Mouse (Mus musculus) left cerebral cortex, postnatal 10 days (tissue): ENCODE data around the gene Tubb3. TPM values are rescaled to one million over a fixed set of nuclear protein-coding genes. Genes with fewer than 3 reads are reported as not detected.

Experiments
- DNase-seq, 2 experiments: peaks; one replicate each; pipeline ENCODE4 v3.0.0; 2021 to 2022; ENCODE audit warnings: low spot score in 2 of 2, mixed read lengths in 1 of 2; ENCODE audit errors: extremely low spot score in 1 of 2
- intact Hi-C: fragments of 180-260 bp; cut with DNase I; formaldehyde crosslinking; loops from one replicate; pipeline ENCODE4 v1.15.1; 2025
- total RNA-seq, 2 experiments: library from RNA; stranded (reverse); gene quantifications; 2 replicates each; pipeline ENCODE4 v1.2.3; 2021

Gene Tubb3
- total RNA-seq, 2 experiments from 2014 or later: 1,287 to 1,390 TPM

DNA sequence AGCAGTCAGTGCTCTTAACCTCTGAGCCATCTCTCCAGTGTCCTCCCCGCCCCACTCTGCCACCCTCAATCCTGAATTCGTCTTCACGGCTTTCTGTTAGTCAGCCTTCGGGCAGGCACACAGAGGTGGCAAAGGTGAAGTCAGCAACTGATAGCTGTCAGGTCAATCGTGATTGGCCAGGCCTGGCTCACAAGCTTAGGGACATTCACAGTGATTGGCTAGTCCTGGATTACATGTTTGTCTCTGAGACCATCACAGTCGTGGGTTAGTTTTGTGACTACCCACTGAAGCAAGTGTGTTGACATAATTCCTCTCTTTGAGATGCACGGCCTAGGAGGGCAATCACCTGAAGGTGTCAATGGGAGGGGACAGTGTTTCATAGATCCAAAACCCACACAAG, 42.1 kb downstream of the Tubb3 start:
- DNase-seq: no peak
- intact Hi-C loops: no loop called here

DNA sequence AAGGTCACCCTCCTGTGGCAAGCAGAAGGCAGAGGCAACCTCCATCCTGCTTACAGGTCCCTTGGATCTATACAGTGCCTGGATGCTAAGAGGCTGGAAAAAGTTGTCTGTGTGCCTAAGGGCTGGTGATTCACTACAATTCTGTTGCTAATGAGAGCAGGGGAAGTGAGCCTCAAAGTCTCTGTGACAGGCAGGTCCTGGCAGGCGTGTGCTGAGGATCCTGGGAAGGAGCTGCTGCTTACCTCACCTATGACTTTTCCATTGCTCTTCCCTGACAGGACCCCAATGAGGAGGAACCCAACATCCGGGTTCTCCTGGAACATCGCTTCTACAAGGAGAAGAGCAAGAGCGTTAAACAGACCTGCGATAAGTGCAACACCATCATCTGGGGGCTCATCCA, 42.7 kb downstream of the Tubb3 start:
- intact Hi-C loops: no loop called here
- no peak for DNase-seq

DNA sequence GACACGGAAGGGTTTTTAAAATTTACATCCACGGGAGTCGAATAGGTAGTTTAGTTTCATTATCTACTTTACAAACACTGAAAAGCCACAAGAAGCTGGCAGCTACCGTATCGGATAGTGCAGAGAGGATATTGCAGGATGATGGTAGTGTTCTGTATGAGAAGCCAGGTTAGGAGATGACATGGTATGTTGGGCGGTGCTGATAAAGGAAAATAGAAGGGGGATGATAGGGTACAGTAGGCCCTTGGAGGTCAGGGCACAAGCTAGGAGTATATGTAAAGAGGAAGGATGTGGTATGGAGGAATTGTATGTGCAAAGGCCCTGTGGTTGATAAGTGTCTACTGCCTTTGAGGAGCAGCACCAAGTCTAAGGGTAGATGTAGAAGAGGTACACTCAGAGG, 43.3 kb downstream of the Tubb3 start:
- DNase-seq: no peak
- intact Hi-C loops: no loop called here

DNA sequence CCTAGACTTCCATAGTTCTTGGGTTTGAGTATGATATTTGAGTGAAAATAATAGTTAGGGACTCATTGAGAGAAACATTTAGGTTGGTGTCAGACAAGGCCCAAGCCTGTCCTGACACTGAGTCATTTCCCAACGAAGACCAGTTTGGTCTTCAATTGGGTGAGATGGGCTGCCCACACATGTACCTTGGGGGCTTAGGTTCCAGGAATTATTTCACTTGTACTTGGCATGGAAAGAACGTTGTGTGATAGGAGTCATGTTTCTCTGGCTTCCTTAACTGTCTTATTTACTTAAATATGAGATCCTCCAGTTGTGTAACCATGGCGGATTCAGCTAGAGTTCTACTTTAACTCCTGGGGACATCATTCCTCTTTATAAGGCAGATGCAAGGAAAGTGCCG, 52.4 kb downstream of the Tubb3 start:
- intact Hi-C loops: no loop called here
- DNase-seq: no peak

DNA sequence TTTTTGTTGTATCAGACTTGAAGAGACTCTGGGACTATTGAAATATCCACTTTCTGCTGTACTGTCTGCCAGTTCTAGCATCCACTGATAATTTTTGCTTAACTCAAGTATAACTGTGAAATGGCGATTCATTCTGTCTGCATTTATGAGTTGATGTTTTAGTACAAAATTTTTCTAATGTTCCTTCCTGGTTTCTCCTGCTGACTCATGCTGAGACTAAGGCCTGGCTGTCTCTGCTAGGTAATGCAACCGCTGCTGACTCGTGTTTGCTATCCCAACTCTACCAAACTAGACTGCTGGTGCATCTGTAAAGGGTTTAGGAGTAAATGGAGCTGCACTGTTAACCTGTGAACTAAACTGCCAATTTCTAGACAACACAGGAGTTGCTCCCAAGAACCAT, 56.3 kb downstream of the Tubb3 start:
- no peak for DNase-seq

More for the DNA sequence above, 56.3 kb downstream of the Tubb3 start:
- intact Hi-C loops: no loop called here

Other genes starting within 250 kb of the Tubb3 start
- gene Dpep1, start 225.2 kb upstream of the Tubb3 start, total RNA-seq: not detected
- gene Chmp1a, start 198.7 kb upstream of the Tubb3 start, total RNA-seq: 100 to 1,000 TPM; 111 to 130 TPM
- gene Spata33, start 198.6 kb upstream of the Tubb3 start, total RNA-seq: 1 to 10 TPM; 6.3 to 7.5 TPM
- 10 to 100 TPM; 69.3 to 69.5 TPM for gene Cdk10, start 186.6 kb upstream of the Tubb3 start, total RNA-seq
- 100 to 1,000 TPM; 111 to 118 TPM for gene Spata2l, start 175.2 kb upstream of the Tubb3 start, total RNA-seq
- 10 to 100 TPM; 21.6 to 25.2 TPM for gene Zfp276, start 157.2 kb upstream of the Tubb3 start, total RNA-seq
- 10 to 100 TPM; 72.7 to 74.6 TPM for gene Vps9d1, start 157.1 kb upstream of the Tubb3 start, total RNA-seq
- 1 to 10 TPM; 4.0 to 4.1 TPM for gene Fanca, start 92.8 kb upstream of the Tubb3 start, total RNA-seq
- 10 to 100 TPM; 16.2 to 17.4 TPM for gene Spire2, start 78.7 kb upstream of the Tubb3 start, total RNA-seq
- gene Tcf25, start 37.7 kb upstream of the Tubb3 start, total RNA-seq: 100 to 1,000 TPM; 498 to 558 TPM
- not detected for gene Mc1r, start 4.3 kb upstream of the Tubb3 start, total RNA-seq
- gene Def8, start 12.1 kb downstream of the Tubb3 start, total RNA-seq: 10 to 100 TPM; 75.4 to 77.6 TPM
- gene Afg3l1, start 66.5 kb downstream of the Tubb3 start, total RNA-seq: 10 to 100 TPM; 38.3 to 38.6 TPM
- 10 to 100 TPM; 16.0 to 17.9 TPM for gene Dbndd1, start 104.0 kb downstream of the Tubb3 start, total RNA-seq
- 10 to 100 TPM; 34.1 to 34.8 TPM for gene Gas8, start 107.4 kb downstream of the Tubb3 start, total RNA-seq
- gene Rhou, start 242.5 kb downstream of the Tubb3 start, total RNA-seq: 10 to 100 TPM; 55.4 to 56.1 TPM